In the genomic region with DNA sequence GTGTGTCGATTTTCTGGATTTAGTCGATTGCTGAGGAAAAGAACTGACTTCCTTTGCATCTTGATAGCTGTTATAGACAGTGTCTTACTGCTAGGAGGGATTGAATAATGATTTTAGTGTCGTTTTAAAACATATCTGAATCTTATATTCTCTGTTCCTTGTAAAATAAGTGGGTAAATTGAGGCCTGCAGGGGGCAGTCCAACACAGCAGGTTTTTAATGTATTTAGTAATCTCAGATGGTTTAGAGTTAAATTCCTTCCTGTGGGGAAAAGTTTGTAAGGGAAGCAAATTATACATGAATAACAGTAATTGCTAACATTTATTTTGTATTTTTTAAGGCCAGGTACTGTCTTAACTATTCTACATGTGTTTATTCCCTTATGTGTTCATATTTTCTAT, we compare ENCODE assay signal across 9 mouse cellular contexts.
A peak's percentile ranks its signal among the peaks of the same experiment; 100 is the strongest.
DNase-seq lines count a peak whose midpoint lies in the region; ATAC-seq and TF ChIP-seq lines count a peak whose summit lies in the region.
"Had no signal": no experiment of that assay in that cellular context is flagged by ENCODE, and none has a peak within 500 bp of the region (broad histone marks: within the 10 kb centered on the region; RNA-seq: fewer than 3 reads in every experiment).

No protein-coding gene starts in this region.

- H3K27ac ChIP-seq in CH12.LX (ENCODE audit: insufficient read depth, low read depth) = no peak overlapping the region
- H3K27ac ChIP-seq: limb, embryonic 13.5 days had no signal

- no peak for TF ChIP-seq POLR2A in CH12.LX (IDR thresholded peaks at IDR 0.05; ENCODE audit: low read depth, low read length)

- no peak for TF ChIP-seq EP300 in CH12.LX (IDR thresholded peaks at IDR 0.05; ENCODE audit: low read length)

- H3K4me1 ChIP-seq in CH12.LX (ENCODE audit: control insufficient read depth in 1 of 2, insufficient read depth in 2 of 2) = peaks cover 18 to 89% of the 10 kb centered on the region in 2 experiments; a peak in 3 of 4 replicates
- H3K4me1 ChIP-seq: limb, embryonic 13.5 days had no signal

- ATAC-seq in monocyte, adult 5-6 weeks (replicated peaks; ENCODE audit: insufficient number of reproducible peaks, low FRiP score, low TSS enrichment, poor library complexity, severe bottlenecking) = no peak

- dilution Hi-C loops in CH12.LX (cut with MboI; ENCODE audit: extremely low pct_ligation_motif_present, extremely low pct_unique_long_range_greater_than_20kb, low sequenced_read_pairs) = no loop called here

- H3K4me3 ChIP-seq in CH12.LX (replicated peaks in 1 of 3; ENCODE audit: low read depth in 2 of 3, low read length in 2 of 3, poor library complexity in 1 of 3) = no peak overlapping the region
- H3K4me3 ChIP-seq: limb, embryonic 13.5 days had no signal

- no peak overlapping the region for H3K4me2 ChIP-seq in CH12.LX (ENCODE audit: insufficient read depth, low read depth, poor library complexity, severe bottlenecking)
- H3K4me2 ChIP-seq: limb, embryonic 13.5 days had no signal

- in situ Hi-C loops in CH12.LX (cut with MboI; ENCODE audit: low pct_ligation_motif_present, low pct_unique_long_range_greater_than_20kb, low sequenced_read_pairs) = no loop called here

- no peaks in the 10 kb centered on the region for H3K9me3 ChIP-seq in CH12.LX (replicated peaks; ENCODE audit: low read length)
- H3K9me3 ChIP-seq: limb, embryonic 13.5 days had no signal

- H3K27me3 ChIP-seq in CH12.LX (replicated peaks) = no peaks in the 10 kb centered on the region
- H3K27me3 ChIP-seq: limb, embryonic 13.5 days had no signal

- DNase-seq in heart, postnatal 4 days = peak; percentile 61
- DNase-seq in heart, adult 11 months = no peak
- DNase-seq in A20 (ENCODE audit: low read depth, low spot score) (peak; percentile 65), CH12.LX (ENCODE audit: extremely low read depth) (peak; percentile 59)
- peak; percentile 49 for DNase-seq in embryo, embryonic 11 days
- DNase-seq in layer of hippocampus, postnatal 14 days (ENCODE audit: low spot score in 2 of 2) = peak; percentile 49 to 71
- DNase-seq in retina, postnatal 7 days (ENCODE audit: low read depth, low spot score) = peak; percentile 24

- no peak overlapping the region for H3K9ac ChIP-seq in CH12.LX (ENCODE audit: insufficient read depth, low read depth)
- H3K9ac ChIP-seq: limb, embryonic 13.5 days had no signal

- peak; percentile 97 for TF ChIP-seq RAD21 in CH12.LX (IDR thresholded peaks at IDR 0.05; ENCODE audit: low read depth, low read length)

- H3K79me2 ChIP-seq in CH12.LX (replicated peaks; ENCODE audit: control insufficient read depth, extremely low read depth, insufficient read depth, poor library complexity, severe bottlenecking) = no peaks in the 10 kb centered on the region; the same call in 1 of the 2 replicates

- peak; percentile 21 to 85; a peak in 2 of 4 replicates for TF ChIP-seq CTCF in CH12.LX (conservative IDR thresholded peaks at IDR 0.05 in 1 of 2, IDR thresholded peaks at IDR 0.05 in 1 of 2; ENCODE audit: low read depth in 2 of 2, low read length in 2 of 2)

- peaks cover 0 to 18% of the 10 kb centered on the region in 2 experiments for H3K36me3 ChIP-seq in CH12.LX (replicated peaks in 1 of 2; ENCODE audit: control insufficient read depth in 1 of 2, insufficient read depth in 1 of 2, low read length in 1 of 2)
- H3K36me3 ChIP-seq: limb, embryonic 13.5 days had no signal

TF ChIP-seq in CH12.LX, 34 proteins besides CTCF, POLR2A, EP300 and RAD21:
- peak; percentile 93 for TF ChIP-seq ZC3H11A (IDR thresholded peaks at IDR 0.05; ENCODE audit: low read depth, low read length)
- no peak for TF ChIP-seq MAZ (IDR thresholded peaks at IDR 0.05; ENCODE audit: low read depth, low read length)
- no peak for TF ChIP-seq NRF1 (IDR thresholded peaks at IDR 0.05; ENCODE audit: low read depth, low read length)
- TF ChIP-seq PAX5 (IDR thresholded peaks at IDR 0.05; ENCODE audit: low read length) = no peak
- TF ChIP-seq ZNF384 (IDR thresholded peaks at IDR 0.05; ENCODE audit: low read depth, low read length) = peak; percentile 38; the same call in 1 of the 2 replicates
- TF ChIP-seq SMC3 (IDR thresholded peaks at IDR 0.05; ENCODE audit: low read depth, low read length) = peak; percentile 93
- 0 out of 2 replicates have a peak, but pooled peaks have one; percentile 22 for TF ChIP-seq SIN3A (IDR thresholded peaks at IDR 0.05; ENCODE audit: low read length)
